Mouse (Mus musculus) urinary bladder, postnatal 14 days (tissue): ENCODE measurements around the gene Tmem101.

Experiments used
- DNase-seq: peaks from one replicate; pipeline ENCODE4 v3.0.0; 2021; ENCODE audit warnings: low spot score

Gene Tmem101

GRCm38 (mm10) chr11:102156786-102157089, 534 bp upstream of the Tmem101 start:
- DNase-seq: no peak

- DNase-seq: no peak
Observed at GRCm38 (mm10) chr11:102147213-102147989, 8.8 kb downstream of the Tmem101 start.

- DNase-seq: no peak
Observed at GRCm38 (mm10) chr11:102146531-102146930, 9.7 kb downstream of the Tmem101 start.

GRCm38 (mm10) chr11:102146005-102146404, 10.2 kb downstream of the Tmem101 start:
- no peak for DNase-seq

GRCm38 (mm10) chr11:102145471-102146001, 10.7 kb downstream of the Tmem101 start, which contains the start of gene Nags:
Gene Nags, plus strand, starts transcription at chr11:102145513.
- DNase-seq: no peak

- DNase-seq: no peak
Observed at GRCm38 (mm10) chr11:102144957-102145470, 11.2 kb downstream of the Tmem101 start.

GRCm38 (mm10) chr11:102142355-102142754, 13.8 kb downstream of the Tmem101 start:
- DNase-seq: no peak

- peak; percentile 63 for DNase-seq
Observed at GRCm38 (mm10) chr11:102140508-102140907, 15.7 kb downstream of the Tmem101 start.

- DNase-seq: peak; percentile 69
Observed at GRCm38 (mm10) chr11:102138447-102138740, 17.8 kb downstream of the Tmem101 start.

GRCm38 (mm10) chr11:102137625-102138446, 18.4 kb downstream of the Tmem101 start:
- no peak for DNase-seq

- DNase-seq: no peak
Observed at GRCm38 (mm10) chr11:102134516-102134915, 21.7 kb downstream of the Tmem101 start.

- DNase-seq: no peak
Observed at GRCm38 (mm10) chr11:102117386-102117785, 38.8 kb downstream of the Tmem101 start.

- no peak for DNase-seq
Observed at GRCm38 (mm10) chr11:102116241-102116640, 40.0 kb downstream of the Tmem101 start.

GRCm38 (mm10) chr11:102111576-102111975, 44.6 kb downstream of the Tmem101 start:
- DNase-seq: no peak

GRCm38 (mm10) chr11:102107732-102108131, 48.5 kb downstream of the Tmem101 start, which contains the start of gene Pyy:
Gene Pyy, minus strand, starts transcription at chr11:102107832.
- no peak for DNase-seq

- no peak for DNase-seq
Observed at GRCm38 (mm10) chr11:102106911-102107310, 49.3 kb downstream of the Tmem101 start.
